Mouse (Mus musculus) right cerebral cortex, postnatal 4 days (tissue): ENCODE results near the gene Rpap2.
A peak's percentile ranks its signal among the peaks of the same experiment; 100 is the strongest.

Experiments used
- DNase-seq: peaks from one replicate; pipeline ENCODE4 v3.0.0-alpha.2; 2022

The Rpap2 gene

GRCm38 (mm10) chr5:107687592-107688498, 90.7 kb downstream of the Rpap2 start:
- DNase-seq, result peak; percentile 79

- DNase-seq, result no peak
Measured at GRCm38 (mm10) chr5:107688499-107688866, 91.3 kb downstream of the Rpap2 start.

- DNase-seq, result no peak
Measured at GRCm38 (mm10) chr5:107695019-107695418, 97.8 kb downstream of the Rpap2 start.

- no peak for DNase-seq
Measured at GRCm38 (mm10) chr5:107698888-107699287, 101.7 kb downstream of the Rpap2 start.

- no peak for DNase-seq
Measured at GRCm38 (mm10) chr5:107700873-107701272, 103.7 kb downstream of the Rpap2 start.

GRCm38 (mm10) chr5:107701658-107702057, 104.5 kb downstream of the Rpap2 start:
- DNase-seq, result no peak

GRCm38 (mm10) chr5:107703207-107703763, 106.1 kb downstream of the Rpap2 start:
- DNase-seq, result no peak

GRCm38 (mm10) chr5:107705756-107706155, 108.6 kb downstream of the Rpap2 start:
- no peak for DNase-seq

- no peak for DNase-seq
Measured at GRCm38 (mm10) chr5:107706262-107706661, 109.1 kb downstream of the Rpap2 start.

- no peak for DNase-seq
Measured at GRCm38 (mm10) chr5:107708124-107708797, 111.1 kb downstream of the Rpap2 start.
